Mouse (Mus musculus) forebrain, embryonic 11.5 days (tissue): ENCODE measurements around the gene Nsun7. TPM values are rescaled to one million over a fixed set of nuclear protein-coding genes. Genes with fewer than 3 reads are reported as not detected.
A peak's percentile ranks its signal among the peaks of the same experiment; 100 is the strongest.

Experiments
- ATAC-seq: fragments of 200-750 bp; cut with Nextera tagmentation; replicated peaks from 2 replicates; pipeline ENCODE4 v1.8.0; 2017; ENCODE audit warnings: moderate TSS enrichment; ENCODE audit not compliant: low FRiP score
- DNase-seq: peaks from one replicate; pipeline ENCODE4 v3.0.0-alpha.2; 2017; ENCODE audit warnings: low spot score
- H3K27ac ChIP-seq: fragments of 300-500 bp; sonication (generic); 2 replicates; pipeline ENCODE4 v1.5.1; 2014; ENCODE audit warnings: low read depth, low read length
- H3K27me3 ChIP-seq: fragments of 300-500 bp; sonication (generic); 2 replicates; pipeline ENCODE4 v1.6.1; 2014; ENCODE audit warnings: mild to moderate bottlenecking, low read length, mixed read lengths; ENCODE audit not compliant: control insufficient read depth, insufficient read depth
- H3K36me3 ChIP-seq: fragments of 300-500 bp; sonication (generic); 2 replicates; pipeline ENCODE4 v1.6.1; 2014; ENCODE audit warnings: mild to moderate bottlenecking, low read length, moderate library complexity, mixed read lengths; ENCODE audit not compliant: control insufficient read depth, insufficient read depth
- H3K4me1 ChIP-seq: fragments of 300-500 bp; sonication (generic); replicated peaks from 2 replicates; pipeline ENCODE4 v1.6.1; 2014; ENCODE audit warnings: low read length, mixed read lengths; ENCODE audit not compliant: control insufficient read depth, insufficient read depth
- H3K4me2 ChIP-seq: fragments of 300-500 bp; sonication (generic); 2 replicates; pipeline ENCODE4 v1.6.1; 2014; ENCODE audit warnings: low read depth, mild to moderate bottlenecking, low read length, moderate library complexity, mixed read lengths; ENCODE audit not compliant: severe bottlenecking
- H3K4me3 ChIP-seq: fragments of 300-500 bp; sonication (generic); 2 replicates; pipeline ENCODE4 v1.5.1; 2014; ENCODE audit warnings: low read depth, low read length
- H3K9ac ChIP-seq: fragments of 300-500 bp; sonication (generic); 2 replicates; pipeline ENCODE4 v1.6.1; 2014; ENCODE audit warnings: low read length
- H3K9me3 ChIP-seq: fragments of 300-500 bp; sonication (generic); 2 replicates; pipeline ENCODE4 v1.6.1; 2016; ENCODE audit warnings: low read length, mixed read lengths; ENCODE audit not compliant: control insufficient read depth
- WGBS: fragments of 180-500 bp; shearing (Covaris S2); extraction: QIAGEN DNeasy Blood & Tissue Kit; methylation state at CpG from one replicate; pipeline ENCODE4 v1.1.7; 2014; 5-methylcytosine and 5-hydroxymethylcytosine counted together
- polyA plus RNA-seq: library from polyadenylated mRNA; unstranded; fragments of >200 nt; fragmentation: Nextera tagmentation; extraction: Ambion mirVana; gene quantifications from 2 replicates; pipeline ENCODE4 v1.2.1, GENCODE M21; 2014

Gene Nsun7
- polyA plus RNA-seq, 1 experiment from 2014 or later: 0.79 TPM

GRCm38 (mm10) chr5:66262475-66262874, 2.8 kb downstream of the Nsun7 start:
- Histone ChIP-seq H3K4me2 (no peak overlapping the region), H3K4me1 (0 out of 2 replicates have a peak, but pooled peaks cover 2% of the 10 kb centered on the region), H3K4me3 (no peak overlapping the region), H3K27me3 (no peaks in the 10 kb centered on the region), H3K9me3 (no peaks in the 10 kb centered on the region), H3K9ac (no peak overlapping the region), H3K27ac (no peak overlapping the region), H3K36me3 (no peaks in the 10 kb centered on the region)
- ATAC-seq: no peak
- 80% methylated on average over 2 of the region's 2 CpGs for WGBS
- no peak for DNase-seq

- no peak overlapping the region for H3K4me2 ChIP-seq
- no peak overlapping the region for H3K4me3 ChIP-seq
- WGBS: 31% methylated on average over 4 of the region's 4 CpGs
- no peaks in the 10 kb centered on the region for H3K9me3 ChIP-seq
- no peak overlapping the region for H3K27ac ChIP-seq
- no peak overlapping the region for H3K9ac ChIP-seq
- no peaks in the 10 kb centered on the region for H3K36me3 ChIP-seq
- no peaks in the 10 kb centered on the region for H3K27me3 ChIP-seq
- no peak for ATAC-seq
- no peak for DNase-seq
- 0 out of 2 replicates have a peak, but pooled peaks cover 2% of the 10 kb centered on the region for H3K4me1 ChIP-seq
Observed at GRCm38 (mm10) chr5:66263398-66263797, 3.7 kb downstream of the Nsun7 start.

GRCm38 (mm10) chr5:66269616-66270015, 9.9 kb downstream of the Nsun7 start:
- no peak for ATAC-seq
- Histone ChIP-seq H3K27me3 (no peaks in the 10 kb centered on the region), H3K4me3 (no peak overlapping the region), H3K4me1 (no peaks in the 10 kb centered on the region), H3K27ac (no peak overlapping the region), H3K36me3 (no peaks in the 10 kb centered on the region), H3K9me3 (no peaks in the 10 kb centered on the region), H3K4me2 (no peak overlapping the region), H3K9ac (no peak overlapping the region)
- 83% methylated on average over 7 of the region's 7 CpGs for WGBS
- DNase-seq: no peak

GRCm38 (mm10) chr5:66271141-66271540, 11.4 kb downstream of the Nsun7 start:
- no peaks in the 10 kb centered on the region for H3K9me3 ChIP-seq
- no peaks in the 10 kb centered on the region for H3K36me3 ChIP-seq
- ATAC-seq (no peak), DNase-seq (no peak)
- no peaks in the 10 kb centered on the region for H3K4me1 ChIP-seq
- no peak overlapping the region for H3K9ac ChIP-seq
- H3K4me2 ChIP-seq: no peak overlapping the region
- H3K27ac ChIP-seq: no peak overlapping the region
- no peaks in the 10 kb centered on the region for H3K27me3 ChIP-seq
- no peak overlapping the region for H3K4me3 ChIP-seq
- 61% methylated on average over 2 of the region's 2 CpGs for WGBS

- Histone ChIP-seq H3K27me3 (no peaks in the 10 kb centered on the region), H3K9ac (no peak overlapping the region), H3K4me1 (no peaks in the 10 kb centered on the region), H3K4me3 (no peak overlapping the region), H3K36me3 (no peaks in the 10 kb centered on the region), H3K27ac (no peak overlapping the region), H3K9me3 (no peaks in the 10 kb centered on the region), H3K4me2 (no peak overlapping the region)
- 72% methylated on average over 3 of the region's 3 CpGs for whole genome bisulfite sequencing
- ATAC-seq (no peak), DNase-seq (no peak)
Observed at GRCm38 (mm10) chr5:66274417-66274816, 14.7 kb downstream of the Nsun7 start.

- WGBS: 87% methylated on average over 2 of the region's 2 CpGs
- DNase-seq (no peak), ATAC-seq (no peak)
- Histone ChIP-seq H3K4me3 (no peak overlapping the region), H3K27ac (no peak overlapping the region), H3K9me3 (no peaks in the 10 kb centered on the region), H3K4me1 (no peaks in the 10 kb centered on the region), H3K36me3 (no peaks in the 10 kb centered on the region), H3K9ac (no peak overlapping the region), H3K27me3 (no peaks in the 10 kb centered on the region), H3K4me2 (no peak overlapping the region)
Observed at GRCm38 (mm10) chr5:66279650-66280049, 20.0 kb downstream of the Nsun7 start.

GRCm38 (mm10) chr5:66280742-66281141, 21.0 kb downstream of the Nsun7 start:
- Histone ChIP-seq H3K27ac (no peak overlapping the region), H3K36me3 (no peaks in the 10 kb centered on the region), H3K4me1 (no peaks in the 10 kb centered on the region), H3K4me2 (no peak overlapping the region), H3K4me3 (no peak overlapping the region), H3K27me3 (no peaks in the 10 kb centered on the region), H3K9me3 (no peaks in the 10 kb centered on the region), H3K9ac (no peak overlapping the region)
- 82% methylated on average over 6 of the region's 6 CpGs for WGBS
- ATAC-seq (no peak), DNase-seq (no peak)

- Histone ChIP-seq H3K9me3 (no peaks in the 10 kb centered on the region; the same call in 1 of the 2 replicates), H3K36me3 (no peaks in the 10 kb centered on the region), H3K4me3 (no peak overlapping the region), H3K4me1 (no peaks in the 10 kb centered on the region), H3K27me3 (no peaks in the 10 kb centered on the region), H3K4me2 (no peak overlapping the region), H3K9ac (no peak overlapping the region), H3K27ac (no peak overlapping the region)
- DNase-seq: no peak
- WGBS: 93% methylated on average over 11 of the region's 11 CpGs
- ATAC-seq: no peak
Observed at GRCm38 (mm10) chr5:66294106-66294625, 34.5 kb downstream of the Nsun7 start.

GRCm38 (mm10) chr5:66294952-66295351, 35.3 kb downstream of the Nsun7 start:
- no peak overlapping the region for H3K4me3 ChIP-seq
- no peak for ATAC-seq
- 96% methylated on average over 4 of the region's 4 CpGs for WGBS

More at GRCm38 (mm10) chr5:66294952-66295351, 35.3 kb downstream of the Nsun7 start:
- Histone ChIP-seq H3K4me2 (no peak overlapping the region), H3K9me3 (no peaks in the 10 kb centered on the region; the same call in 1 of the 2 replicates), H3K27me3 (no peaks in the 10 kb centered on the region), H3K4me1 (no peaks in the 10 kb centered on the region), H3K36me3 (no peaks in the 10 kb centered on the region), H3K9ac (no peak overlapping the region), H3K27ac (no peak overlapping the region)
- peak; percentile 13 for DNase-seq
